Mouse (Mus musculus) hindbrain, embryonic 10.5 days (tissue): Measurements from ENCODE around the gene Mcpt8. TPM values are rescaled to one million over a fixed set of nuclear protein-coding genes. Genes with fewer than 3 reads are reported as not detected.
"Not testable (repeated sequence)": the region's sequence is repeated elsewhere in the genome, so short reads cannot be mapped to it uniquely, and the experiment has no call there.

Experiments used
- DNase-seq: peaks from one replicate; pipeline ENCODE4 v3.0.0-alpha.2; 2017; ENCODE audit warnings: low spot score
- H3K27ac ChIP-seq: fragments of 300-500 bp; sonication (generic); 2 replicates; pipeline ENCODE4 v1.5.1; 2016; ENCODE audit warnings: mild to moderate bottlenecking, moderate library complexity
- H3K27me3 ChIP-seq: fragments of 300-500 bp; sonication (generic); 2 replicates; pipeline ENCODE4 v1.6.1; 2016; ENCODE audit warnings: mild to moderate bottlenecking; ENCODE audit not compliant: poor library complexity, insufficient read depth, severe bottlenecking
- H3K36me3 ChIP-seq: fragments of 300-500 bp; sonication (generic); 2 replicates; pipeline ENCODE4 v1.6.1; 2016; ENCODE audit warnings: mild to moderate bottlenecking, moderate library complexity
- H3K4me1 ChIP-seq: fragments of 300-500 bp; sonication (generic); replicated peaks from 2 replicates; pipeline ENCODE4 v1.6.1; 2016; ENCODE audit warnings: mild to moderate bottlenecking
- H3K4me3 ChIP-seq: fragments of 300-500 bp; sonication (generic); 2 replicates; pipeline ENCODE4 v1.5.1; 2016; ENCODE audit warnings: mild to moderate bottlenecking, moderate library complexity
- H3K9me3 ChIP-seq: fragments of 300-500 bp; sonication (generic); 2 replicates; pipeline ENCODE4 v1.6.1; 2016; ENCODE audit warnings: mild to moderate bottlenecking, moderate library complexity
- WGBS: fragments of 180-500 bp; shearing (Covaris S2); methylation state at CpG from one replicate; pipeline ENCODE4 v1.1.7; 2016; 5-methylcytosine and 5-hydroxymethylcytosine counted together
- polyA plus RNA-seq: library from polyadenylated mRNA; unstranded; fragments of >200 nt; fragmentation: Nextera tagmentation; extraction: Ambion mirVana; gene quantifications from 2 replicates; pipeline ENCODE4 v1.2.1, GENCODE M21; 2016

The Mcpt8 gene
- polyA plus RNA-seq, 1 experiment from 2014 or later = not detected

DNA sequence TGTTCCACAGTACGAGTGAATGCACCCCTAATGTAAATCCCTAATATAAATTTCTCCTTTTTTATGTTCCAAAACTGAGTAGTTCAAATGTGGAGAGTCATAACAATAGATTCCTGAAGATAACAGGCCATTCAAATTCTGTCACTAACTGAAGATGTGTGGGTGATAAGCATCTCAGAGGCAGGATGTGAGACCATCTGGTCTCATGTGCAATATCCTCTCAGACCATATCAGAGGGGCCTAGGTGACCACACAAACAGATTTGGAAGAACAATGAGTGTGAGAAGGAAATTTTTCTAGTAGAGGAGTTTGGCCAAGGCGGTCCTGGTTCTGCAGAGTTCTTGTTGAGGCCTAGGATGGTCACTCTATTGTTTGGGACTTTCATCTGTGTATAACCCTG, 8.3 kb upstream of the Mcpt8 start:
- H3K27me3 ChIP-seq = no peaks in the 10 kb centered on the region
- no peak overlapping the region for H3K4me3 ChIP-seq
- no peak overlapping the region for H3K27ac ChIP-seq
- H3K9me3 ChIP-seq = no peaks in the 10 kb centered on the region
- WGBS = 85% methylated on average over 2 of the region's 2 CpGs
- H3K4me1 ChIP-seq = no peaks in the 10 kb centered on the region
- DNase-seq = no peak
- H3K36me3 ChIP-seq = no peaks in the 10 kb centered on the region

DNA sequence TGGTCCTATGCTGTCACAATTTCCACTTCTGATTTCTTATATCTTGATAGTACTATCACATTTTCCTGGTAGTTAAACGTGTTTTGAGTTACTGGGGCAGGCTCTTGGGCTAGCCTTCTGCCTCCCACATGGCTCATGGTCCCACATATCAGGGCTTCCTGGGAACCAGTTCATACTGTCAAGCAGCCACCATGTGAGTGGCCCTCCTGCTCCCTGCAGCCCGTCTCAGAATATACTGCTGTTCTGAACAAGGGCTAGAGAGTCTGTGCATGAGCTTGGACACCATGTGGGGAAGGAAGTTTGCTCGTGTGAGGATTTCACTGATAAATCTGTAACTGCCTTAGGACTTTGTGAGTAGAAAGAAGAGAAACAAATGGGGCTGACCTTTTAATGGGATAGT, 1.6 kb upstream of the Mcpt8 start:
- no peaks in the 10 kb centered on the region for H3K27me3 ChIP-seq
- no peaks in the 10 kb centered on the region for H3K4me1 ChIP-seq
- no peak overlapping the region for H3K27ac ChIP-seq
- 81% methylated on average over 3 of the region's 3 CpGs for WGBS
- no peak overlapping the region for H3K4me3 ChIP-seq
- no peaks in the 10 kb centered on the region for H3K9me3 ChIP-seq
- no peak for DNase-seq
- H3K36me3 ChIP-seq = no peaks in the 10 kb centered on the region

DNA sequence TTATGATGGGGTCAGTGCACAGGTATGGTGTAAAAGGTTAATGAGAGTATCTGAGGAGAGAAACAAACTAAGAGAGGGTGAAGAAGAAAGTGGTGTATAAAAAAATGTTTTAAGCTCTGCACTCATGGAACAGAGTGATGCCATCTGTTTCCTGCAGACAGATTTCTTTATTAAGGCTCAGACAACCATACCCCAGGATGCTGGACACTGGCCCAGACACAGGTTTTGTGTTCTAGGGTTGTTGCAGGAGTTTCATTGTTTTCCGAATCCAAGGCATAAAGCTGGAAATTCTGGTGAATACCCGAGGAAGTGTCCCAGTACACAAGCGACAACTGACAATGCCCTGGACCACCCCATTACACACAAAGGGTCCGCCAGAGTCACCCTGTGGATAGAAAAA, 3.1 kb downstream of the Mcpt8 start:
- no peak overlapping the region for H3K4me3 ChIP-seq
- H3K9me3 ChIP-seq = no peaks in the 10 kb centered on the region
- H3K4me1 ChIP-seq = no peaks in the 10 kb centered on the region
- no peaks in the 10 kb centered on the region for H3K36me3 ChIP-seq
- no peak for DNase-seq
- 83% methylated on average over 4 of the region's 4 CpGs for WGBS
- H3K27ac ChIP-seq = no peak overlapping the region
- H3K27me3 ChIP-seq = no peaks in the 10 kb centered on the region

DNA sequence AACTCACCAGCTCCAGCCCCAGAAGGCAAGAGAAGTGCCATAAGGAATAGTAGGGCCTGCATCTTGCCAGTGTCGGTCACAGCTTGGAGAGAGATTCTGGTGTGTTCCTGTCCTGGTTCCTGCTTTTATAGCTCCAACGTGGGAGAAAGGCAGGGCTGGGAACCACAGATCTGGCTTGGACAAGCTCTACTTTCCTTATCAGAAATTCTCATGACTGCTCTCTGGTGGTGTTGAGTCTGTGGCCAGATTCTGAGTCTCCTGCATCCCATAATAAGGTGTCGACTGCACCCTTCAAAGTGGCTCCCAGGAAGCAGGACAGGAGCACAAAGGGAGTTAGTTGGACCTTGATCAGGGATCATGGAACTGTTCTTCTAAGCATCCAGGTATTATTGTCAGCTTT, 22.9 kb downstream of the Mcpt8 start, which contains the start of gene Mcpt4:
Gene Mcpt4 (minus strand): TSS at position 101 of the 400 bp plus-strand sequence.
- H3K27ac ChIP-seq, H3K4me3 ChIP-seq, H3K36me3 ChIP-seq, H3K9me3 ChIP-seq, DNase-seq, H3K4me1 ChIP-seq, H3K27me3 ChIP-seq: not testable (repeated sequence)
- WGBS = 76% methylated on average over 3 of the region's 3 CpGs

DNA sequence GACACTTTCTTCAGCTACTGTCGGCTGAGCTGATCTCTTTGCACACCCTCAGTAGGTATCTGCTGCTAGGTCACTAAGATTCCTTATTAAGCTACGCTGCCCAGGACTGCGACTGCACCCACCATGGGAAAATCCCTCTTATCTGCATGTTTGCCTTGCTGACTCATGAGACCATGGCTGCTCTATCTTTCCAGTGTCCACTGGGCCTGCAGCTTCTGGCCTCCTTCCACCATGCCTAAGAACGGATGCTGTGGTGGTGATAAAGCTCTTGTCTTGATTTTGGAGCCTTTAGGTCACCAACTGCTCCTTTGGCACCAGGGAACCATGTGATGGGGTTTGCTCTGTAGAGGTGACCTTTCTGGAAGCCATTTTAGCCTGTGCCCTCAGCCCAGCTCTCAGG, 27.4 kb downstream of the Mcpt8 start:
- H3K4me3 ChIP-seq = no peak overlapping the region
- H3K36me3 ChIP-seq = no peaks in the 10 kb centered on the region
- H3K9me3 ChIP-seq = no peaks in the 10 kb centered on the region
- H3K4me1 ChIP-seq = no peaks in the 10 kb centered on the region
- no peaks in the 10 kb centered on the region for H3K27me3 ChIP-seq
- H3K27ac ChIP-seq = no peak overlapping the region
- 87% methylated on average over 4 of the region's 4 CpGs for WGBS
- DNase-seq = no peak

DNA sequence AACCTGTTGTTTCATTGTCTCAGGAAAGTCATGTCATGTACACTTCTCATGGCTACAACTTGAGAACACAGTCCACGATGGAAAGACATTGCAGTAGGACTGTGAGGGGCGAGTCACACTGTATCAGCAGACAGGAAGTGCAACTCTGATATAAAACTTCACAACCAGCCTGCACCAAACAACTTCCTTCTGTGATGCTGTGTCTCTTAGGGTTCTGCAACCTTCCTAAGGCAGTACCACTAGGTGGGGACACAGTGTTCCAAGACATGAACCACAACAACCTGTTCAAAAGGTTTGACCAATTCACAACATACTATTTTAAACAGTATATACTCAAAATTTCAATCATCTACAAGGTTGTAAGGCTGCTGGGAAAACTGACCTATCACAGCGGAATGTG, 29.7 kb downstream of the Mcpt8 start:
- no peak for DNase-seq
- Histone ChIP-seq H3K9me3 (no peaks in the 10 kb centered on the region), H3K36me3 (no peaks in the 10 kb centered on the region), H3K27ac (no peak overlapping the region), H3K4me1 (no peaks in the 10 kb centered on the region), H3K27me3 (no peaks in the 10 kb centered on the region), H3K4me3 (no peak overlapping the region)
- WGBS = 87% methylated on average over 3 of the region's 3 CpGs

- H3K9me3 ChIP-seq, H3K4me1 ChIP-seq, H3K27ac ChIP-seq, H3K27me3 ChIP-seq, H3K36me3 ChIP-seq, H3K4me3 ChIP-seq, DNase-seq: not testable (repeated sequence)
- 80% methylated on average over 1 of the region's 1 CpGs for WGBS
Measured at GRCm38 (mm10) chr14:56041792-56042191, 43.3 kb downstream of the Mcpt8 start, which contains the start of gene Mcpt2. Mcpt2 (plus strand) TSS chr14:56042041.

DNA sequence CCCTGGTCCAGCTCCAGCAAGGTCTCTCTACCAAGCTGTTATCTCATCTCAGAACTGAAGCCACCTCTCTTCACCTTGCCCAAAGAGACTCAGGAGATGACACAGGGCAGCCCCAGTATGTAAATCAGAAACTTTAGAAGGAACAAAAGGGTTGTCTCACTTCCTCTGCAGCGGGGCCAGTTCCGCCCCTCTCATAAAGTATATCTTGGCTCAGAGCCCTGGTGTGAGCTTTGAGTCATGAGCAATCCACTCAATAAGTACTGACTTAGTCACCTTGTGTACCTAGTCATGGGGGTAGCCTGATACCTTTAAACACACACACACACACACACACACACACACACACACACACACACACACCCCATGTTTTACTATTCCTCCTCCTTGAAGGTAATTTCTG, 50.6 kb downstream of the Mcpt8 start:
- H3K36me3 ChIP-seq = no peaks in the 10 kb centered on the region
- WGBS = 93% methylated on average over 2 of the region's 2 CpGs
- no peak overlapping the region for H3K27ac ChIP-seq

More for the DNA sequence above, 50.6 kb downstream of the Mcpt8 start:
- Histone ChIP-seq H3K4me1 (no peaks in the 10 kb centered on the region), H3K4me3 (no peak overlapping the region), H3K9me3 (no peaks in the 10 kb centered on the region), H3K27me3 (no peaks in the 10 kb centered on the region)
- no peak for DNase-seq

Other genes starting within 250 kb of the Mcpt8 start
- gene Nynrin, start 231.3 kb downstream of the Mcpt8 start, polyA plus RNA-seq = 24.1 and 24.4 TPM in 2 replicates
- gene Cbln3, start 200.9 kb downstream of the Mcpt8 start, polyA plus RNA-seq = 0.12 and 0.33 TPM in 2 replicates
- gene Khnyn, start 200.3 kb downstream of the Mcpt8 start, polyA plus RNA-seq = 21.4 and 24.2 TPM in 2 replicates
- 33.2 and 38.1 TPM in 2 replicates for gene Sdr39u1, start 185.0 kb downstream of the Mcpt8 start, polyA plus RNA-seq
- gene Cma1, start 140.6 kb downstream of the Mcpt8 start, polyA plus RNA-seq = not detected in 2 replicates
- gene Cma2, start 134.3 kb downstream of the Mcpt8 start, polyA plus RNA-seq = not detected in 2 replicates
- not detected in 2 replicates for gene Mcpt1, start 67.3 kb downstream of the Mcpt8 start, polyA plus RNA-seq
- gene Mcpt9, start 54.8 kb downstream of the Mcpt8 start, polyA plus RNA-seq = not detected in 2 replicates
- gene Mcpt2, start 43.2 kb downstream of the Mcpt8 start, polyA plus RNA-seq = not detected in 2 replicates
- gene Mcpt4, start 23.0 kb downstream of the Mcpt8 start, polyA plus RNA-seq = not detected in 2 replicates
- not detected in 2 replicates for gene Ctsg, start 17.3 kb upstream of the Mcpt8 start, polyA plus RNA-seq
- not detected in 2 replicates for gene Gzme, start 35.4 kb upstream of the Mcpt8 start, polyA plus RNA-seq
- gene Gzmd, start 47.3 kb upstream of the Mcpt8 start, polyA plus RNA-seq = not detected in 2 replicates
- gene Gzmg, start 74.3 kb upstream of the Mcpt8 start, polyA plus RNA-seq = not detected in 2 replicates
- gene Gzmn, start 89.3 kb upstream of the Mcpt8 start, polyA plus RNA-seq = not detected in 2 replicates
- gene Gzmf, start 126.1 kb upstream of the Mcpt8 start, polyA plus RNA-seq = not detected in 2 replicates
- gene Gzmc, start 149.4 kb upstream of the Mcpt8 start, polyA plus RNA-seq = 0.17 and 0.19 TPM in 2 replicates
- not detected in 2 replicates for gene Gzmb, start 177.0 kb upstream of the Mcpt8 start, polyA plus RNA-seq